Mouse (Mus musculus) neural tube, postnatal 0 days (tissue): Measurements from ENCODE around the gene Ccl5. TPM values are rescaled to one million over a fixed set of nuclear protein-coding genes. Genes with fewer than 3 reads are reported as not detected.

Source experiments
- polyA plus RNA-seq: library from polyadenylated mRNA; unstranded; fragments of >200 nt; fragmentation: Nextera tagmentation; extraction: Ambion mirVana; gene quantifications from 2 replicates; pipeline ENCODE4 v1.2.1, GENCODE M21; 2015

Ccl5 gene
- 0.97 TPM in 1 of 2 replicates, not detected in the other for polyA plus RNA-seq

DNA sequence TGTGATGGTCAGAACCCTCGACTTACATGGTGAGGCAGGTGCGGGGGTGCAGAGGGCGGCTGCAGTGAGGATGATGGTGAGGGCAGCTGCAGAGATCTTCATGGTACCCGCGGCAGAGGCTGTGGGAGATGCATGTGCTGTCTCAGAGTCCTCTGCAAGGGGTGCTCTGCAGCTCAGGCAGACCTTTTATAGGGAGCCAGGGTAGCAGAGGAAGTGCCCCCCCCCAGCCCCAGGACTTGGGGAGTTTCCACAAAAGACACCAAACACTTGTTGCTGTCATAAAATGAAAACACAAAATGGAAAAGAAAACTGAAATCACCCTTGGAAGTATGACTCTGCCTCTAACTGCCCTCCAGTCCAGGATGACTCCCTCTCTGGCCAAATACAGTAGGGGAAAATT, at the start of gene Ccl5:
Gene Ccl5, minus strand, starts transcription at position 159 of the 400 bp plus-strand sequence.

DNA sequence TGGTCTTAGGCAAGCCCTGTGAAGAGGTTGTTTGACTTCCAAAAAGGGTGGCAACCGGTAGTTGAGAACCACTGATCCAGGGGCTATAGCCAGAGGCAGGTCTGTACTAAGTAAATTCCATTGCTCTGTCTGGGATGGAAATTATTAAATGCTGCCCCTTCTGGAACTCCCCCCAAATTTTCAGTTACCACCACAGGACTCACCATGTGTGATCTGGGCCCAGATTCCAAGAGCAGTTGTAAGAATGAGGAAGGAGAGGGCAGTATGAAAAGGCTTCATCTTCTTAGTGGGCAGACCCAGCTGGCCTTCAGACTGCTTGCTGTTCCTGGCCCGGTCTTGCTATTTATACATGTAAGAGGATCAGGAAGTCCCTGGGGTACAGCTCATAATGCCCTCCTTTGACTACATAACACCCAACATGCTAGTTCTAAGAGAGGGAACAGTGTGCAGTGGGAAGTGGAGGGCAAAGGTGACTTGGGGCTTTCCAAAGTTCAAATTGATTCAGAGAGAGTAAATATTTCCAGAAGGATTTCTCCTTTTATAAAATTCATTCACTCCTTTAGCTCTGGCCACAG, 48.0 kb upstream of the Ccl5 start, which contains the start of gene Ccl9:
Gene Ccl9, minus strand, starts transcription at position 451 of the 575 bp plus-strand sequence.

DNA sequence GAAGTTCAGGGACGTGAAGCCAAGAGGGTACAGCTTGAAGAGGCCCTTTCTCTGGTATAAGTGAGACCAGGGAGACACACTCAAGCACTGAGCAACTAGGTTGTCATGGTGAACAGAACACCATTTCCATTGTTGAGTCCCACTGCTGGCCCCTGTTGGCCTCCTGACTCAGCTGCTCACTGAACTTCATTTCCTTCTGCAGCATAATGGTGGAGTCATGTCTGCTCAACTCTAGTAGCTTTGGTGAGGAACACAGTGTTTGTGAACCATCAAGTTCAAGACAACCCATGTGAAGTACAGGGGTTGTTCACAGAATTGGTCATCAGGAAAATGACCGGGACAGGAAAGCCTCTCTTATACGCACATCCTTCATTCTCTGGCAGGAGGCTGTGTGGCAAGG, 8.2 kb downstream of the Ccl5 start, which contains the start of gene Heatr9:
Gene Heatr9, minus strand, starts transcription at position 101 of the 400 bp plus-strand sequence.

Other genes with a start within 250 kb of the Ccl5 start
- not detected in 2 replicates for gene Slfn14, start 243.8 kb downstream of the Ccl5 start, polyA plus RNA-seq
- 71.7 and 77.4 TPM in 2 replicates for gene Ap2b1, start 231.5 kb downstream of the Ccl5 start, polyA plus RNA-seq
- 11.0 and 11.5 TPM in 2 replicates for gene Pex12, start 227.9 kb downstream of the Ccl5 start, polyA plus RNA-seq
- 61.6 and 64.0 TPM in 2 replicates for gene Rasl10b, start 121.4 kb downstream of the Ccl5 start, polyA plus RNA-seq
- 0.75 and 0.96 TPM in 2 replicates for gene Gas2l2, start 101.1 kb downstream of the Ccl5 start, polyA plus RNA-seq
- 0.43 and 0.75 TPM in 2 replicates for gene 1700020L24Rik, start 92.8 kb downstream of the Ccl5 start, polyA plus RNA-seq
- gene Mmp28, start 67.4 kb downstream of the Ccl5 start, polyA plus RNA-seq = 3.4 and 3.7 TPM in 2 replicates
- 11.8 and 12.4 TPM in 2 replicates for gene Taf15, start 57.4 kb downstream of the Ccl5 start, polyA plus RNA-seq
- not detected in 2 replicates for gene Heatr9, start 8.3 kb downstream of the Ccl5 start, polyA plus RNA-seq
- 4.3 and 5.3 TPM in 2 replicates for gene Ccl9, start 48.1 kb upstream of the Ccl5 start, polyA plus RNA-seq
- 7.3 and 8.0 TPM in 2 replicates for gene Ccl6, start 62.6 kb upstream of the Ccl5 start, polyA plus RNA-seq
- not detected in 2 replicates for gene Rpl9-ps1, start 115.1 kb upstream of the Ccl5 start, polyA plus RNA-seq
- gene Ccl3, start 118.8 kb upstream of the Ccl5 start, polyA plus RNA-seq = 1.6 and 2.7 TPM in 2 replicates
- 1.9 TPM in 2 replicates for gene Ccl4, start 132.1 kb upstream of the Ccl5 start, polyA plus RNA-seq
- 4.1 and 5.1 TPM in 2 replicates for gene Wfdc17, start 173.5 kb upstream of the Ccl5 start, polyA plus RNA-seq
- gene Wfdc18, start 178.5 kb upstream of the Ccl5 start, polyA plus RNA-seq = not detected in 2 replicates
- 1.1 TPM in 1 of 2 replicates, not detected in the other for gene Wfdc21, start 216.4 kb upstream of the Ccl5 start, polyA plus RNA-seq
- gene Heatr6, start 223.2 kb upstream of the Ccl5 start, polyA plus RNA-seq = 23.4 and 26.1 TPM in 2 replicates